Mouse (Mus musculus): Measurements from ENCODE around the gene Hnrnpm. TPM values are rescaled to one million over a fixed set of nuclear protein-coding genes. Genes with fewer than 3 reads are reported as not detected.

The Hnrnpm gene
- total RNA-seq, 2 experiments from 2014 or later, result 127 to 144 TPM

DNA sequence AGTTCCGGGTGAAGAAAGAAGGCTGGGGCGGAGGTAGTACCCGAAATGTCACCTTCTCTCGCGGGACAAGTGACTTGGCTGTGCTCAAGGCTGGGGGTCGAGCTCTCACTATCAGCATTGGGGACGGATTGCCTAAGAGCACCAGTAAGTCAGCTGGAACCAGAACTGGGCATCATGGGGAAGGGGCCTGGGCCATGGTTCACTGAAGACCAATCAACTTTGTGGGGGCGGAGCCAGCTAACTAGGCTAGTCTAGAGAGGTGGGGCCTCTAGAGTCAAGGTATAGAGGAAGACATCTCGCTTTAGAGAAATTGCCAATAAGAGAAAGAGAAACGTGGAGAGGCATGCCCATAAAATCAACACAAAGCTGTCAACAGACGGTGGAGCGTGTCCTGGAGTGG is 84.7 kb downstream of the Hnrnpm start:
- intact Hi-C loops (cut with DNase I), result no loop called here

DNA sequence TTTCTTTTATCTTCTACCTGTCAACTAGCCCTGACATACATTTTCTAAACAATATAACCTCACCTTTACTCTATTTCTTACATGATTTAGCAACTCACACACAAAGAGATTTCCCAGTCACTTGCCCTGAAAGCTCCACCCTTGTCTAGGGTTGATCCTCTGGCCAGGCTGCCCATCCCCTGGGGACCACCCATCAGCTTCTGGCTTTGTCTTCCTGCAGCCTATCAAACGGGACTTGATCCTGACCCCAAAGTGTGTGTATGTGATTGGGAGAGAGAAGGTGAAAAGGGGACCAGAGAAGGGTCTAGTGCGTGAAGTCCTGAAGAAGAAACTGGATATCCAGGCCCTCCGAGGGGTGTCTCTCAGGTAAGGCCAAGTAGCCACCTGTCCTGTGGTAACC is 85.8 kb downstream of the Hnrnpm start:
- intact Hi-C loops (cut with DNase I), result no loop called here
- no peak for DNase-seq

More for the DNA sequence above, 84.7 kb downstream of the Hnrnpm start:
- no peak for DNase-seq

DNA sequence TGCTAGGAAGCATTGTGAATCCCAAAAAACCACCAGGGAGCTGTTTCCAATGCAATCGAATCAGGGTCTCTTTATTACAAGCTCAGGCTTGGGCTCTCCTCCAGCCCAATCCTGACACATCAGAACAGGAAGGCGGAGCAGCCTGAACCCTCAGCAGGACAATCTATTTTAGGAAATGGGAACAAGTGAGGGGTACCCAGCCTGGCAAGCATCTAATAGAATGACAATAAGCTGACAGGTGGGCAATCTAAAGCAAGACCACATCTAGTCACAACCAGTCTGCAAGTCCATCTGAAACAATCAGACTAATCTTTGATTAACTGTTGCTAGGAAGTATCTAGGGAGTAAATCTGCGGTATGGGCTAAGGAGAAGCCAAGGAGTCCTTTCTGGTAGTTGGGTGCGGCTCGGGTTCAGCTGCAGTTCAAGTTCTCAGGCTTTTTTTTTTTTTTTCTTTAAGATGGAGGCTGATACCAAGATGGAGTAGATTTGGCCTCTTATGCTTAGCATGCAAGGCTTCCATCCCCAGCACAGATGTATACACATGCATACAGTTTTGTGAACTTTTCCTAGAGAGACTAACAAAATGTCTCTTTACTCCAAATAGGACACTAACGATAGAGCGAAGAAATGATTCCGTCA is 86.7 kb downstream of the Hnrnpm start:
- no peak for DNase-seq
- intact Hi-C loops (cut with DNase I), result no loop called here

DNA sequence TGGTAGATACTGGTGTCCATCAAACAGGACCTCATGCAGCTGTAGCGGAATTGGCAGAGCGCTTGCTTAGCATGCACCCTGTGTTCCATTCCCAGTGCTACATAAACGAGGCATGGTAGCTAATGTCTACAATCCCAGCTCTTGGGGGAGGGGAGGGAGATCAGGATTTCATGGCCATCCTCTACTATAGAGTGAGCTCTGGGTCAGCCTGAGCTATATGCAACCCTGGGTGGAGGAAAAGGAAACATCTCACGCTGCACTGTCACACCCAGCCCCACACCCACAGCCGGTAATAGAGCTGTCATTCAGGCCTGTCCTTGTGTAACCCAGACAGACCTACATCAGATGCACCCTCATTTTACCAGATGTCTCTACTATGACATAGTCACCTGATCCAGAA is 88.2 kb downstream of the Hnrnpm start:
- DNase-seq, result no peak
- intact Hi-C loops (cut with DNase I), result no loop called here

DNA sequence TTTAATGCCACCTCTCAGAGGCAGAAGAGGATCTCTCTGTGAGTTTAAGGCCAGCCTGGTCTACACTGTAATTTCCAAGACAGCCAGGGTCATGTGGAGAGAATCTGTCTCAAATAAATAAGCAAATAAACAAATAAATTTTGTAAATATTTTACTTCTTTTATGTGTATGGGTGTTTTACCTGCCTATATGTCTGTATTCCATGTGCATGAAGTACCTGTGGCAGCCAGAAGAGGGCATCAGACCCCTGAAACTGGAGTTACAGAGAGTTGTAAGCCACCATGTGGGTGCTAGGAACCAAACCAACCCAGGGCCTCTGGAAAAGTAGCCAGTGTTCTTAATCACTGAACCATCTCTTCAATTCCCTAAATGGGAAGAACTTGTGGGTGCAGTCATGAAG is 89.4 kb downstream of the Hnrnpm start:
- intact Hi-C loops (cut with DNase I), result no loop called here
- DNase-seq, result no peak

Other genes starting within 250 kb of the Hnrnpm start
- gene Adamts10, start 162.7 kb downstream of the Hnrnpm start, total RNA-seq (2021), result 10 to 100 TPM; 37.3 to 37.4 TPM
- gene Myo1f, start 131.2 kb downstream of the Hnrnpm start, total RNA-seq (2021), result 1 to 10 TPM; 1.3 to 2.2 TPM
- gene Zfp414, start 57.8 kb downstream of the Hnrnpm start, total RNA-seq (2021), result 10 to 100 TPM; 18.9 to 19.8 TPM
- gene Pram1, start 48.8 kb downstream of the Hnrnpm start, total RNA-seq (2021), result under 1 TPM in 1 of 2 experiments, not detected in 1; 0.47 TPM
- 100 to 1,000 TPM; 120 to 121 TPM for gene March2, start 31.8 kb upstream of the Hnrnpm start, total RNA-seq (2021)
- gene Rab11b, start 73.7 kb upstream of the Hnrnpm start, total RNA-seq (2021), result 100 to 1,000 TPM; 343 to 349 TPM
- gene Angptl4, start 95.0 kb upstream of the Hnrnpm start, total RNA-seq (2021), result 100 to 1,000 TPM in 1 of 2 experiments, 10 to 100 TPM in 1; 34.9 to 119 TPM
- 10 to 100 TPM; 78.7 to 84.2 TPM for gene Kank3, start 123.7 kb upstream of the Hnrnpm start, total RNA-seq (2021)
- gene Rps28, start 137.7 kb upstream of the Hnrnpm start, total RNA-seq (2021), result 1,000 to 10,000 TPM; 1,002 to 1,034 TPM
- 100 to 1,000 TPM; 499 to 513 TPM for gene Ndufa7, start 137.7 kb upstream of the Hnrnpm start, total RNA-seq (2021)
- 10 to 100 TPM; 19.7 to 22.9 TPM for gene Cd320, start 156.2 kb upstream of the Hnrnpm start, total RNA-seq (2021)
- not detected for gene Gm7029, start 187.0 kb upstream of the Hnrnpm start, total RNA-seq (2021)
- 10 to 100 TPM; 12.6 to 13.8 TPM for gene Kifc1, start 203.8 kb upstream of the Hnrnpm start, total RNA-seq (2021)
- not detected for gene Platr17, start 218.3 kb upstream of the Hnrnpm start, total RNA-seq (2021)
- gene Daxx, start 222.6 kb upstream of the Hnrnpm start, total RNA-seq (2021), result 10 to 100 TPM; 16.9 to 18.3 TPM
- gene Tapbp, start 229.0 kb upstream of the Hnrnpm start, total RNA-seq (2021), result 10 to 100 TPM; 85.4 to 98.6 TPM
- gene Zbtb22, start 229.0 kb upstream of the Hnrnpm start, total RNA-seq (2021), result 10 to 100 TPM; 29.4 to 33.0 TPM
- 10 to 100 TPM; 54.8 to 57.9 TPM for gene Rgl2, start 242.7 kb upstream of the Hnrnpm start, total RNA-seq (2021)

Data from heart, postnatal 10 days (tissue).